Mouse (Mus musculus): Measurements from ENCODE around the gene Tmem33. TPM values are rescaled to one million over a fixed set of nuclear protein-coding genes. Genes with fewer than 3 reads are reported as not detected.

Tmem33 gene
- polyA plus RNA-seq (2014; fragmentation: Nextera tagmentation; extraction: Ambion mirVana), result 106 and 117 TPM in 2 replicates

DNA sequence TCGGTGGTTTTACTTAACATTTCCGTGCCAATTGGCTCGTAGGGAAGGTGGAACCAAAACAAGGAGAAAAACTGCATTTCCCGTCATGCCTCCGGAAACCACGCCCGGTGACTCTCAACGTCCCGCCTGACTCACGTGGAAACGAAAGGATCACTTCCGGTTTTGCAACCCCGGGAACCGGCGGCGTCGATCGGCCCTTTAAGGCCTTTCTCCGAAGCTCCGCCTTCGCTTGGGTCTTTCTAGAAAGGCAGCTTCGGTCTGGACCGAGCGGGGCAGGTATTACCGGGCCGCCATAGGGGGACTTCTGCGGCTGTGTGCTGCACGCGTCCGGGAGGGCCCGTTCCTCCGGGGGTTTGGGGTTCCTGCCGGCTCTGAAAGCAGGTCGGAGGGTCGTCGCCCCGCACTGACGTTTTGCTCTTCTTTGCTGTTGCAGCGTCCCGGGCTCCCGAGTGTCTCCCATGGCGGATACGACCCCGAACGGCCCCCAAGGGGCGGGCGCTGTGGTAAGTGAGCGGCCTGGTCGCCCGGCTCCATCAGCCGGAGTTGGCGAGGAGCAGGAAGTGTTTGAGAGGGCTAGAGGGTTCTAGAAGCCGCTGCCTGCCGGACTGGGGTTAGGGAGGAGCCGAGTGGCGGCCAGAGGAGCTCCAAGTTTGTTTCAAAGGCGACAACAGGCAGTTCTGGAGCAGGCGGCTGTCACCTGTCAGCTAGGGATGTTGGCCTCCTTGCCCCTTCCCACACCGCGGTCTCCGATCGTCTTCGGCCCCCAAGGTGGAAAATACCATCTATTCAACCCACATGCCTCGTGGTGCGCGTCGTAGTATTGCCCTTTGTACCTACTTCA lies at the start of gene Tmem33:
Gene Tmem33 (plus strand): TSS at position 35 of the 841 bp plus-strand sequence.
- DNase-seq (ENCODE audit: low spot score), result peak; percentile 93
- peak within 1 kb of the TSS; percentile 90 for H3K9ac ChIP-seq (ENCODE audit: low read length)
- WGBS, result under 1% methylated on average over 67 of the region's 67 CpGs
- peak within 1 kb of the TSS; percentile 87 for H3K27ac ChIP-seq (ENCODE audit: low read depth, low read length)
- H3K27me3 ChIP-seq (ENCODE audit: control insufficient read depth, insufficient read depth, low read length), result no peaks in the 10 kb centered on the region
- peak within 1 kb of the TSS; percentile 74 for H3K4me2 ChIP-seq (ENCODE audit: low read depth, low read length, severe bottlenecking)
- no peaks in the 10 kb centered on the region for H3K9me3 ChIP-seq (ENCODE audit: control insufficient read depth, low read length)
- H3K4me3 ChIP-seq (ENCODE audit: low read depth, low read length), result peak within 1 kb of the TSS; percentile 83
- peaks cover 7% of the 10 kb centered on the region for H3K36me3 ChIP-seq (ENCODE audit: control insufficient read depth, insufficient read depth, low read length)
- no peaks in the 10 kb centered on the region; the same call in 1 of the 2 replicates for H3K4me1 ChIP-seq (replicated peaks; ENCODE audit: control insufficient read depth, insufficient read depth, low read length)
- peak; percentile 90 for ATAC-seq (replicated peaks; ENCODE audit: low FRiP score)

DNA sequence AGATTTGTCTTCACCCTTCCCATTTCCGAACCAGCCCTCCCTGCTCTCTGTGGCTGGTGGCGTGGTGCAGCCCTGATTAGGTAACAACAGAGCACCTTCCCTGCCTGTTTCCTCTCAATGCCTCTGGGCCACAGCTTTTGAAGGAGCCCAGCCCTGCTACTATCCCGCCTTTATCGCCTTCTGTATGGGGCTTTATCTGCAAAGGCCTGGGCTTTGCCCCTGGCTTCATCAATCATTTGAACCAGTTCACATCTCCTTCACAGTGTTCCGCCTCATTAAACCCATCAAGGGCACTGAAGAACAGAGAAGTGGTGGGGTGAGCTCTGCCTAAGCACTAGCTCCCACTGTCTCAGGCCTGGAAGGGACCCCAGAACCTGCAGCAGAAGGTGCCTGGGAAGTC lies 47.2 kb upstream of the Tmem33 start:
- H3K27ac ChIP-seq (ENCODE audit: low read depth, low read length), result no peak overlapping the region
- H3K4me2 ChIP-seq (ENCODE audit: low read depth, low read length, severe bottlenecking), result no peak overlapping the region
- no peak overlapping the region for H3K4me3 ChIP-seq (ENCODE audit: low read depth, low read length)
- no peaks in the 10 kb centered on the region for H3K9me3 ChIP-seq (ENCODE audit: control insufficient read depth, low read length)
- H3K4me1 ChIP-seq (replicated peaks; ENCODE audit: control insufficient read depth, insufficient read depth, low read length), result peaks cover 14% of the 10 kb centered on the region; the same call in 1 of the 2 replicates
- ATAC-seq (replicated peaks; ENCODE audit: low FRiP score) (peak; percentile 29; the same call in 1 of the 2 replicates), DNase-seq (ENCODE audit: low spot score) (no peak)
- H3K27me3 ChIP-seq (ENCODE audit: control insufficient read depth, insufficient read depth, low read length), result peaks cover 41% of the 10 kb centered on the region
- 23% methylated on average over 5 of the region's 5 CpGs for WGBS
- H3K9ac ChIP-seq (ENCODE audit: low read length), result no peak overlapping the region
- H3K36me3 ChIP-seq (ENCODE audit: control insufficient read depth, insufficient read depth, low read length), result no peaks in the 10 kb centered on the region

DNA sequence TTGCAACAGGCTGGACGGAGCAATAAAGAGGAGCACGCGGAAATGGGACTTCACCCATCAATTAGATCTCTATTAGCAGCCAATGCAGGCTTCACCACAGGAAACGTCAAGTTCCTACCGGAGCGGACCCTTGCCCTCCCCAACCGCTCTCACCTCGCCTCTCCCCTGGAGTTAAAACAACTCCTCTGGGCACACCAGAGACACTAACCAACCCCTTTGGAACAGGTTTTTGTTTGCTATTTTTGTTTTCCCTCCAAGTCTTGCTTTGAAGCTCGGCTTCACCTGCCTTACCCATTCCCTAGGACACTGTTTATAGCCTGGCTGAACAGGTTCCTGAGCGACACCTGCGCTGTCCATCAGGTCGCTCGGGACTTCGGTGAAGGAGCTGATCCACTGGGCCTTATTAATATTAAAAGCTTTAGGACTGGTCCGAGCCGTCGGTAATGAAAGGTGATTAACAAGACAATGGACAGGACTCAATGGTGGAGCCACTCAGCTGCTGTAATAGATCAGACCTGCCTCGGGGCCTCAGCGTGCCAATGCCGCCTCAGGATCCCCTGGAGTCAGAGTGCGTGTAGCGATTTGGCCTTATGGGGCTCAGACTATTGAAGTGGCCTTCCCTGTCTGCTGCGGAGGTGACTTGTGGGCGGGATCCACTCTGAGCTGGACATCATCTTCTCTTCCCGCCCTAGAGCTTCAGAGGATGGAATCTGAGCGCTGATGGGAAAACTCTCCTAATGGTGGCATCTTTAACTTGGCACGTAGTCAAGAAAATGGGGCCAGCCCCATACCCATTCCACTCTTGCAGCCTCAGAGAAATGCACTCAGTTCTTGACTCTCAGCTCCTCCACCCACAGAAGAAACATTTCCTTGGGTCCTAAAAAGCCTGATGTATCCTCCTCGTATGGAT lies 45.0 kb upstream of the Tmem33 start:
- Histone ChIP-seq H3K4me2 (ENCODE audit: low read depth, low read length, severe bottlenecking) (peak overlapping the region; percentile 61), H3K4me3 (ENCODE audit: low read depth, low read length) (peak overlapping the region; percentile 27), H3K9ac (ENCODE audit: low read length) (no peak overlapping the region), H3K9me3 (ENCODE audit: control insufficient read depth, low read length) (no peaks in the 10 kb centered on the region), H3K27me3 (ENCODE audit: control insufficient read depth, insufficient read depth, low read length) (peaks cover 61% of the 10 kb centered on the region), H3K27ac (ENCODE audit: low read depth, low read length) (no peak overlapping the region), H3K36me3 (ENCODE audit: control insufficient read depth, insufficient read depth, low read length) (no peaks in the 10 kb centered on the region), H3K4me1 (replicated peaks; ENCODE audit: control insufficient read depth, insufficient read depth, low read length) (peaks cover 14% of the 10 kb centered on the region; the same call in 1 of the 2 replicates)
- WGBS, result 1% methylated on average over 28 of the region's 28 CpGs
- DNase-seq (ENCODE audit: low spot score) (no peak), ATAC-seq (replicated peaks; ENCODE audit: low FRiP score) (peak; percentile 40; the same call in 1 of the 2 replicates)

DNA sequence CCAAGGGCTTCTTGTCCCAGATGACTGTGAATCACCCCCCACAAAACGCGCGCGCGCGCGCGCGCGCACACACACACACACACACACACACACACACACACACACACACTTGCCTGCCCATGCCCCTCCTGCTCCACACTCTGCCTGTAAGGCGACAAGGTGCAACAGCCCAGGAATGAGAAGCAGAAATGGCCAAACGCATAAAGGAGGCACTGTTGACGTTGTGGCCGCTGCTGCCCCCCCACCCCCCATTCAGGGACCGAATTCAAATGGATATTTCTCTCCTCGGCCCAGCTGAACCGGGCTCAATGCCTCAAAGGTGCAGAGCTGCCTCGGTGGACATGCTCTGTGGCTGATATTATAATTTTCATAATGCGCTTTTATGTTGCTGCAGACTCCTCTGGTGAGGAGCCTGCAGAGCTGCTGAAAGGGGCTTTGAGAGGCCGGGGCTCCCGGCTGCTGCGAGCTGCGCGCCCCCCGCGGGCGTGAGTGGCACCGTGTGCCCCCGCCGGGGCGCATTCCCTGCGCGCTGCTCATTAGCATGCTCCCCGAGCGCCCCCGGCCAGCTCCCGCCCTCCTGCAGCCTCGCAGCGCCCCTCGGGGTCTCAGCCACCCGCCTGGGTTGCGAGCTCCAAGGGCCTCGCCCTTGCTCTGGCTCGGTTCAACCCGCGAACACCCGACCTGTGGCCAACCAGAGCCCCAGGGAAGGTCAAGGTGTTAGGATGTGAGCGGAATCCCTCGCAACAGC lies 44.2 kb upstream of the Tmem33 start:
- Histone ChIP-seq H3K9me3 (ENCODE audit: control insufficient read depth, low read length) (no peaks in the 10 kb centered on the region), H3K9ac (ENCODE audit: low read length) (no peak overlapping the region), H3K4me1 (replicated peaks; ENCODE audit: control insufficient read depth, insufficient read depth, low read length) (peaks cover 14% of the 10 kb centered on the region; the same call in 1 of the 2 replicates), H3K36me3 (ENCODE audit: control insufficient read depth, insufficient read depth, low read length) (no peaks in the 10 kb centered on the region), H3K27me3 (ENCODE audit: control insufficient read depth, insufficient read depth, low read length) (peaks cover 65% of the 10 kb centered on the region), H3K4me2 (ENCODE audit: low read depth, low read length, severe bottlenecking) (peak overlapping the region; percentile 61), H3K27ac (ENCODE audit: low read depth, low read length) (no peak overlapping the region), H3K4me3 (ENCODE audit: low read depth, low read length) (peak overlapping the region; percentile 27)
- ATAC-seq (replicated peaks; ENCODE audit: low FRiP score), result peak; percentile 51
- DNase-seq (ENCODE audit: low spot score), result peak; percentile 69
- under 1% methylated on average over 49 of the region's 49 CpGs for WGBS

DNA sequence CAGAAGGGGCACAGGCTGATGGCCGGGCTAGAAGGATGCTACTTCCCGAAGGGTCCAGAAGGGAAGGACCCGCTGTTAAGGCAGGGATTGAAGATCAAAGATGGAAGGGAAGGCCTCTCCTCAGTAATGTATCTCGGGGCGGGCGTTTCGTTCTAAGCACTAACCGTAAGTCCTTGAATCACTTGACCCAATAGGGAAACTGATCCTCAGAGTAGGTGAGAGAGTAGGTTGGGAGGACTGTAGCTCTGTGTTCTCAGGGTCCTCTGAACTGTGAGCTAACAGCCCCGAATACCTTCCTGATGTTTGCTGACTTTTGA lies 43.6 kb upstream of the Tmem33 start:
- peaks cover 14% of the 10 kb centered on the region; the same call in 1 of the 2 replicates for H3K4me1 ChIP-seq (replicated peaks; ENCODE audit: control insufficient read depth, insufficient read depth, low read length)
- H3K27ac ChIP-seq (ENCODE audit: low read depth, low read length), result no peak overlapping the region

DNA sequence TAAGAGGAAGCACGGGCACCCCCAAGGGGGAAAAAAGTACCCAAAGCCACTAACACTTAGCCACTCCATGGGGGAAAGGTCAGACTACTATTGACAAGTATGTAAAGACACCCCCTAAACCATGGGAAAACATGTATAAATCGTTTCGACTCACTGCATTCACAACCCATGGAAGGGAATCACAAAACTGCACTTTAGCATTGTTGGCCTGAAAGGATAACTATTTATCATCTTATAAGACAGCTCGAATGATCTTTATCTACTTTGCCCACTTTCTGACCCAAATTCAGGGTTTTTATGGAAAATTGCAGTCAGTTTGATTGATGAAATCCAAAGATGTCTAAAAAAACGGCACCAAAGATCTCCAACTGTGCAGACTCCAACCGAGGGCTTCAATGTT lies 38.5 kb upstream of the Tmem33 start:
- ATAC-seq (replicated peaks; ENCODE audit: low FRiP score) (no peak), DNase-seq (ENCODE audit: low spot score) (no peak)
- Histone ChIP-seq H3K27me3 (ENCODE audit: control insufficient read depth, insufficient read depth, low read length) (peaks cover 86% of the 10 kb centered on the region), H3K9me3 (ENCODE audit: control insufficient read depth, low read length) (no peaks in the 10 kb centered on the region), H3K4me3 (ENCODE audit: low read depth, low read length) (peak overlapping the region; percentile 27; the same call in 1 of the 2 replicates), H3K27ac (ENCODE audit: low read depth, low read length) (no peak overlapping the region), H3K4me1 (replicated peaks; ENCODE audit: control insufficient read depth, insufficient read depth, low read length) (peaks cover 15% of the 10 kb centered on the region; the same call in 1 of the 2 replicates), H3K9ac (ENCODE audit: low read length) (no peak overlapping the region), H3K4me2 (ENCODE audit: low read depth, low read length, severe bottlenecking) (peak overlapping the region; percentile 53; the same call in 1 of the 2 replicates), H3K36me3 (ENCODE audit: control insufficient read depth, insufficient read depth, low read length) (no peaks in the 10 kb centered on the region)
- 3% methylated on average over 6 of the region's 6 CpGs for WGBS

More for the DNA sequence above, 43.6 kb upstream of the Tmem33 start:
- peak overlapping the region; percentile 61 for H3K4me2 ChIP-seq (ENCODE audit: low read depth, low read length, severe bottlenecking)
- H3K4me3 ChIP-seq (ENCODE audit: low read depth, low read length), result peak overlapping the region; percentile 27; the same call in 1 of the 2 replicates
- H3K36me3 ChIP-seq (ENCODE audit: control insufficient read depth, insufficient read depth, low read length), result no peaks in the 10 kb centered on the region
- ATAC-seq (replicated peaks; ENCODE audit: low FRiP score) (no peak), DNase-seq (ENCODE audit: low spot score) (no peak)
- WGBS, result 2% methylated on average over 9 of the region's 9 CpGs
- no peak overlapping the region for H3K9ac ChIP-seq (ENCODE audit: low read length)
- H3K9me3 ChIP-seq (ENCODE audit: control insufficient read depth, low read length), result no peaks in the 10 kb centered on the region
- peaks cover 70% of the 10 kb centered on the region for H3K27me3 ChIP-seq (ENCODE audit: control insufficient read depth, insufficient read depth, low read length)

DNA sequence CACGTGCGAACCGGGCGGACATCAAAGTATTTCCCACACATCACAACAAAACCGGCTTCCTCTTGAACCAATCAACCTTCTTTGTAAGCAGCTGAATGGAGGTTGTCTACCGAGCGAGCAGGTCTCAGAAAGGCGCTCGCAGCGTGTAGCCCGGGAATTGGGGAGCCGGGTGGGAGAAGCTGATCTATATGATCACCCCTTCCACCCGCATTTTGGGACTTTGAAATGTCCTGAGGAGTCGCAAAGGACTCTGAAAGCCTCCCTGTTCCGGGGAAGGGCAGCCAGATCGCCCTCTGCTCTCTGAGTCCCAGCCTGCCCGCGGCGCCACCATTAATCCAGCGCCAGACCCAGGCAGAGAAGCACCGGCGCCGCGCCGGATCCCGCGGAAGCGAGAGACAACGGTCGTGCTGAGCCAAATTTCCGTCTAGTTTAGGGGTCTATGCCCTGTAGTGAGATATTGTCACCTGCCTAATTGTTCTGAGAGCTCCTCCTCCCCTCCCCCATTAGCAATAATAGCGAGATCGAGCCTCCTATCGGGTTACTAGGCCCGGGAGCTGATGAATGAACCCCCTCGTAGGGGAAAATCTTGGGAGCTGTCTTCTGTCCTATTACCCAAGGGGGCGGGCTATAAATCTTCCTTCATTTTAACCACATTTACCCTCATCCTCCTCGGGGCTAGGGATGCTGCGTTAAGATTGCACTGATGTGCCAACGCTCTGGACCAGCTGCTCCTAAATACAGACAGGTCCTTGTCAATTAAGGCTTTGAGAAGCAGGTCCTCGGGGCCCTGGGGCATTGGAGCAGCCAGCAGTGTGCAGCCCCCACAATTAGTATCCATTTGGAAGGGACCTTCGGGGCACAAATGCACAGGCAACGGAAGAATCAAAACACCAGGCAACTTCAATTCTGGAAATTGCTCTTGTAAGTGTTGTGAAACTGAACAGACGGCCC lies 37.6 kb upstream of the Tmem33 start:
- H3K36me3 ChIP-seq (ENCODE audit: control insufficient read depth, insufficient read depth, low read length), result no peaks in the 10 kb centered on the region
- DNase-seq (ENCODE audit: low spot score) (peak; percentile 81), ATAC-seq (replicated peaks; ENCODE audit: low FRiP score) (peak; percentile 76)
- no peak overlapping the region for H3K9ac ChIP-seq (ENCODE audit: low read length)
- H3K4me1 ChIP-seq (replicated peaks; ENCODE audit: control insufficient read depth, insufficient read depth, low read length), result peaks cover 17% of the 10 kb centered on the region; the same call in 1 of the 2 replicates
- no peak overlapping the region for H3K27ac ChIP-seq (ENCODE audit: low read depth, low read length)
- no peaks in the 10 kb centered on the region for H3K9me3 ChIP-seq (ENCODE audit: control insufficient read depth, low read length)
- H3K27me3 ChIP-seq (ENCODE audit: control insufficient read depth, insufficient read depth, low read length), result peaks cover 88% of the 10 kb centered on the region
- H3K4me2 ChIP-seq (ENCODE audit: low read depth, low read length, severe bottlenecking), result peak overlapping the region; percentile 53
- WGBS, result 1% methylated on average over 44 of the region's 44 CpGs
- peak overlapping the region; percentile 27 for H3K4me3 ChIP-seq (ENCODE audit: low read depth, low read length)

Measured in forebrain, embryonic 11.5 days (tissue).